In the genomic region with DNA sequence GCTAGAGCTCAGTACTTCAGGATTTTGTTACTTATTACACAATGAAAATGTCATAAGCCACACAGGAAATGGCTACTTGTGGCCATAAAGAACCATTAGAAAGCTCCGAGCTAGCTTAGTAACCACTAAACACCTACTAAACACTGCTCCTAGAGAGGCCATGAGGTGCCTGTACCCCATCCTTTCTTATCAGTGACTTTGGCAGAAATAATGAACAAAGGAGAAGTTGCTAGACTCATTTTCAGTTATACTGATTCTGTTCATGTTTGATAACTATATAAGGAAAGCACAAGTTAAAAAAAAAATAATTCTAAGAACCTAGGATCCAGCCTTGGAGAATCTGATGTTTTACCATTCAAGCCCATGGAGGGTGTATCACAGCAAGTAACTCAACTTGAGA, we compare ENCODE assay signal across 30 mouse cellular contexts.
"Had no signal": no experiment of that assay in that cellular context is flagged by ENCODE, and none has a peak within 500 bp of the region (broad histone marks: within the 10 kb centered on the region; RNA-seq: fewer than 3 reads in every experiment).

No protein-coding gene starts in this region.

- H3K9me3 ChIP-seq: limb, embryonic 10.5 days; limb, embryonic 12.5 days; limb, embryonic 13.5 days; limb, embryonic 15.5 days; liver, embryonic 12.5 days; liver, embryonic 13.5 days; liver, embryonic 15.5 days; lung, embryonic 15.5 days; midbrain, embryonic 10.5 days; midbrain, embryonic 12.5 days; midbrain, embryonic 13.5 days; midbrain, embryonic 15.5 days; neural tube, embryonic 12.5 days had no signal

- H3K4me2 ChIP-seq: limb, embryonic 12.5 days; limb, embryonic 13.5 days; limb, embryonic 15.5 days; liver, embryonic 11.5 days; liver, embryonic 12.5 days; liver, embryonic 13.5 days; liver, embryonic 15.5 days; lung, embryonic 14.5 days; lung, embryonic 15.5 days; midbrain, embryonic 12.5 days; midbrain, embryonic 13.5 days; midbrain, embryonic 15.5 days; neural tube, embryonic 12.5 days had no signal

- ATAC-seq: liver, embryonic 12.5 days; liver, postnatal 0 days; lung, postnatal 0 days; midbrain, embryonic 13.5 days; midbrain, embryonic 15.5 days; midbrain, embryonic 16.5 days had no signal

- H3K4me3 ChIP-seq: limb, embryonic 10.5 days; limb, embryonic 12.5 days; limb, embryonic 13.5 days; limb, embryonic 15.5 days; liver, embryonic 12.5 days; liver, embryonic 13.5 days; liver, embryonic 15.5 days; lung, embryonic 15.5 days; megakaryocyte, embryonic 14.5 days; midbrain, embryonic 10.5 days; midbrain, embryonic 12.5 days; midbrain, embryonic 13.5 days; midbrain, embryonic 15.5 days; myocyte; neural tube, embryonic 12.5 days had no signal

- DNase-seq: left cerebral cortex, postnatal 4 days; liver; liver, embryonic 13.5 days; liver, postnatal 0 days; lung, adult 18-20 months; lung, adult 2 months; lung, embryonic 14.5 days; lung, postnatal 10 days; lung, postnatal 14 days; lung, postnatal 36 days; lung, postnatal 4 days had no signal

- H3K9ac ChIP-seq: limb, embryonic 12.5 days; limb, embryonic 13.5 days; limb, embryonic 15.5 days; liver, embryonic 12.5 days; liver, embryonic 13.5 days; liver, embryonic 14.5 days; liver, embryonic 15.5 days; liver, postnatal 0 days; lung, embryonic 14.5 days; lung, embryonic 15.5 days; midbrain, embryonic 12.5 days; midbrain, embryonic 13.5 days; midbrain, embryonic 15.5 days; neural tube, embryonic 12.5 days had no signal

- H3K4me1 ChIP-seq: limb, embryonic 10.5 days; limb, embryonic 12.5 days; limb, embryonic 13.5 days; limb, embryonic 15.5 days; liver, embryonic 12.5 days; liver, embryonic 13.5 days; liver, embryonic 15.5 days; megakaryocyte, embryonic 14.5 days had no signal

- H3K27ac ChIP-seq: limb, embryonic 10.5 days; limb, embryonic 12.5 days; limb, embryonic 13.5 days; limb, embryonic 15.5 days; liver, embryonic 12.5 days; liver, embryonic 13.5 days; liver, embryonic 14.5 days; liver, embryonic 15.5 days; lung, embryonic 15.5 days; macrophage; midbrain, embryonic 10.5 days; midbrain, embryonic 12.5 days; midbrain, embryonic 13.5 days; midbrain, embryonic 15.5 days; neural tube, embryonic 12.5 days had no signal

- H3K36me3 ChIP-seq: limb, embryonic 10.5 days; limb, embryonic 12.5 days; limb, embryonic 13.5 days; limb, embryonic 15.5 days; liver, embryonic 12.5 days; liver, embryonic 13.5 days; liver, embryonic 15.5 days; lung, embryonic 15.5 days; midbrain, embryonic 10.5 days; midbrain, embryonic 12.5 days; midbrain, embryonic 15.5 days; neural tube, embryonic 12.5 days had no signal

- H3K27me3 ChIP-seq: limb, embryonic 15.5 days; liver, embryonic 12.5 days; liver, embryonic 13.5 days; liver, embryonic 15.5 days; megakaryocyte, embryonic 14.5 days; midbrain, embryonic 12.5 days; midbrain, embryonic 13.5 days; midbrain, embryonic 15.5 days; neural tube, embryonic 12.5 days had no signal
